Mouse (Mus musculus) brain, embryonic 14.5 days (tissue): ENCODE measurements around the gene Ovca2.

Experiments
- CTCF ChIP-seq: fragments of 200-500 bp; IDR thresholded peaks from 2 replicates; pipeline ENCODE4 v1.5.1; 2012; ENCODE audit warnings: inconsistent platforms, mild to moderate bottlenecking, moderate library complexity, borderline replicate concordance; ENCODE audit not compliant: insufficient read depth, insufficient read length; ENCODE audit errors: extremely low read depth
- POLR2A ChIP-seq: fragments of 200-500 bp; IDR thresholded peaks from 2 replicates; pipeline ENCODE4 v1.6.1; 2012; ENCODE audit warnings: mild to moderate bottlenecking, inconsistent platforms, borderline replicate concordance; ENCODE audit not compliant: poor library complexity, insufficient read depth, insufficient read length, severe bottlenecking; ENCODE audit errors: extremely low read depth

DNA sequence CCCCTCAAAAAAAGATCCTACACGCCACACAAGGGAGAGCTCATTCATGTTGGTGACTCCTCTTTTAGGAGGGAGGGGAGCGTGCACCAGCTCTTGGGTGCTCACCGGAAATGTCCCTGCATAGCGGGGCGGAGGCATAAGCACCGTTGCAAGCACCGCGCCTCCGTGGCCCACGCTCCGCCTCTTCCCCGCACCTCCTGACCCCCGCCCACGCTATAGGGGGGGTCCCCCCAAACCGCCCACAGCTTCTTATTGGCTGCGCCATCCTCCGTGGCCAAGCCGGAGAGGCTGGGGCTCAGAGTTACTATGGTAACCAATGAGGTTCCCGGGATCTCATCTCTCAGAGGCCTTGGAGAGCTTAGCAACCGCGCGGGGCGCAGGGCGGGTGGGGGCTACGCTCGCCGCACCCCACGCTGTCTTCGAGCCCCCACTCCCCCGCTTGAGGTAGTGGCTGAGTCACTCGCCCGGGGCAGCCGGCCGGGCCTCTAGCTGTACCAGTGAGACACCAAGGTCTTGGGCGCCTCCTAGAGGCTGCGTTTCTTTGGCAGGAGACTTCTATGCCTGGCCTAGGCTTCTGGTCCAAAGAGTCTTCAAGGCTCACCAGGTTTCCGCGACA lies 8.4 kb downstream of the Ovca2 start:
- TF ChIP-seq POLR2A, result no peak
- peak; percentile 74 for TF ChIP-seq CTCF
